Mouse (Mus musculus) liver, adult 2 months (tissue): ENCODE data around the gene Inpp4b.

Experiments
- CTCF ChIP-seq: fragments of 200-500 bp; IDR thresholded peaks from 2 replicates; pipeline ENCODE4 v1.5.1; 2011; ENCODE audit warnings: low read depth, low read length, control low read depth
- POLR2A ChIP-seq: fragments of 200-500 bp; IDR thresholded peaks from 2 replicates; pipeline ENCODE4 v1.6.1; 2011; ENCODE audit warnings: low read length, control low read depth; ENCODE audit not compliant: insufficient read depth; ENCODE audit errors: extremely low read depth

- TF ChIP-seq CTCF (no peak), POLR2A (no peak)
Observed at GRCm38 (mm10) chr8:81768731-81769445, 426.5 kb downstream of the Inpp4b start.
